Comparison of ENCODE assay signal across 13 mouse cellular contexts in genomic region chrX:78479710-78480109, GRCm38 (mm10).
A peak's percentile ranks its signal among the peaks of the same experiment; 100 is the strongest.
DNase-seq lines count a peak whose midpoint lies in the region; ATAC-seq and TF ChIP-seq lines count a peak whose summit lies in the region.
"Had no signal": no experiment of that assay in that cellular context is flagged by ENCODE, and none has a peak within 500 bp of the region (broad histone marks: within the 10 kb centered on the region; RNA-seq: fewer than 3 reads in every experiment).

No protein-coding gene starts in this region.

- peak; percentile 2 for DNase-seq in hindbrain, postnatal 0 days (ENCODE audit: low spot score)
- no peak for DNase-seq in hindbrain, embryonic 14.5 days (ENCODE audit: low spot score)
- peak; percentile 9 for DNase-seq in lung, postnatal 36 days
- DNase-seq in lung, postnatal 4 days = no peak
- DNase-seq in adipocyte (ENCODE audit: low spot score) = peak; percentile 47
- DNase-seq in ovary, postnatal 36 days (ENCODE audit: low spot score) = no peak
- DNase-seq: cerebellum, adult 2 months; heart, postnatal 14 days; lung, adult 18-20 months; thymus, adult 2 months had no signal

- no peaks in the 10 kb centered on the region for H3K36me3 ChIP-seq in hindbrain, postnatal 0 days (ENCODE audit: insufficient read depth, low read length)
- H3K36me3 ChIP-seq in hindbrain, embryonic 14.5 days (replicated peaks; ENCODE audit: control insufficient read depth, insufficient read depth) = no peaks in the 10 kb centered on the region
- H3K36me3 ChIP-seq: limb, embryonic 13.5 days had no signal

- H3K9ac ChIP-seq in hindbrain, postnatal 0 days (replicated peaks; ENCODE audit: low read length) = no peak overlapping the region
- no peak overlapping the region for H3K9ac ChIP-seq in hindbrain, embryonic 14.5 days
- H3K9ac ChIP-seq: limb, embryonic 13.5 days had no signal

- 64% methylated on average over 3 of the region's 3 CpGs for WGBS in hindbrain, postnatal 0 days
- WGBS in hindbrain, embryonic 14.5 days = 77% methylated on average over 3 of the region's 3 CpGs

- H3K4me3 ChIP-seq in hindbrain, postnatal 0 days (ENCODE audit: low read length) = no peak overlapping the region
- no peak overlapping the region for H3K4me3 ChIP-seq in hindbrain, embryonic 14.5 days (replicated peaks; ENCODE audit: low read length)
- H3K4me3 ChIP-seq: limb, embryonic 13.5 days had no signal

- ATAC-seq in hindbrain, postnatal 0 days = no peak
- no peak for ATAC-seq in hindbrain, embryonic 14.5 days (ENCODE audit: low FRiP score)
- ATAC-seq in granulocyte monocyte progenitor cell, adult 5-6 weeks (replicated peaks; ENCODE audit: poor library complexity, severe bottlenecking) = no peak
- ATAC-seq: forebrain, embryonic 16.5 days had no signal

- H3K27ac ChIP-seq in hindbrain, postnatal 0 days = no peak overlapping the region
- H3K27ac ChIP-seq in hindbrain, embryonic 14.5 days = no peak overlapping the region
- H3K27ac ChIP-seq: limb, embryonic 13.5 days had no signal

- no peak for TF ChIP-seq CTCF in hindbrain, postnatal 0 days (IDR thresholded peaks at IDR 0.05; ENCODE audit: low read depth)

- no peaks in the 10 kb centered on the region for H3K4me1 ChIP-seq in hindbrain, postnatal 0 days (ENCODE audit: insufficient read depth, low read length)
- no peaks in the 10 kb centered on the region for H3K4me1 ChIP-seq in hindbrain, embryonic 14.5 days (replicated peaks; ENCODE audit: control insufficient read depth, insufficient read depth, low read length)
- H3K4me1 ChIP-seq: limb, embryonic 13.5 days had no signal

- H3K9me3 ChIP-seq in hindbrain, postnatal 0 days (ENCODE audit: low read length) = no peaks in the 10 kb centered on the region
- H3K9me3 ChIP-seq in hindbrain, embryonic 14.5 days (ENCODE audit: control insufficient read depth, low read length) = no peaks in the 10 kb centered on the region
- H3K9me3 ChIP-seq: limb, embryonic 13.5 days had no signal

- H3K27me3 ChIP-seq in hindbrain, postnatal 0 days (ENCODE audit: insufficient read depth, low read length) = no peaks in the 10 kb centered on the region
- H3K27me3 ChIP-seq in hindbrain, embryonic 14.5 days (ENCODE audit: control insufficient read depth, insufficient read depth, low read length) = no peaks in the 10 kb centered on the region
- H3K27me3 ChIP-seq: limb, embryonic 13.5 days had no signal

- no peak overlapping the region for H3K4me2 ChIP-seq in hindbrain, postnatal 0 days (ENCODE audit: low read depth, low read length)
- H3K4me2 ChIP-seq in hindbrain, embryonic 14.5 days (replicated peaks) = no peak overlapping the region
- H3K4me2 ChIP-seq: limb, embryonic 13.5 days had no signal

Comparison
In these comparisons a context has a peak if more than half of its experiments do, and no peak if none do; other contexts are left out.
1. DNase-seq: peak in hindbrain, postnatal 0 days (single experiment), lung, postnatal 36 days (single experiment) and adipocyte (single experiment); none in hindbrain, embryonic 14.5 days (single experiment), lung, postnatal 4 days (0 of 2) and ovary, postnatal 36 days (single experiment).